Mouse (Mus musculus) lung, adult 18-20 months (tissue): Measurements from ENCODE around the gene P2rx5.

Experiments
- DNase-seq, 2 experiments: peaks; one replicate each; pipeline ENCODE4 v3.0.0; 2022; ENCODE audit warnings: mixed read lengths in 2 of 2

Gene P2rx5

GRCm38 (mm10) chr11:73176186-73176585, 16.0 kb downstream of the P2rx5 start:
- DNase-seq = no peak

- peak; percentile 96 to 98 for DNase-seq
These were observed 16.6 kb downstream of the P2rx5 start, which contains the start of the genes Emc6 and Tax1bp3 for GRCm38 (mm10) chr11:73176608-73177508. TSS of gene Emc6 (minus strand) at chr11:73177037. TSS of gene Tax1bp3 (plus strand) at chr11:73177083.

GRCm38 (mm10) chr11:73177509-73177875, 17.3 kb downstream of the P2rx5 start:
- DNase-seq = peak; percentile 87 to 91

- no peak for DNase-seq
These were observed 17.7 kb downstream of the P2rx5 start for GRCm38 (mm10) chr11:73177895-73178294.

- no peak for DNase-seq
These were observed 25.8 kb downstream of the P2rx5 start for GRCm38 (mm10) chr11:73185872-73186615.

GRCm38 (mm10) chr11:73187231-73187630, 27.0 kb downstream of the P2rx5 start:
- DNase-seq = no peak

GRCm38 (mm10) chr11:73193047-73193446, 32.8 kb downstream of the P2rx5 start:
- DNase-seq = no peak

- DNase-seq = no peak
These were observed 34.2 kb downstream of the P2rx5 start for GRCm38 (mm10) chr11:73194444-73194843.

GRCm38 (mm10) chr11:73198190-73198589, 38.0 kb downstream of the P2rx5 start:
- no peak for DNase-seq

GRCm38 (mm10) chr11:73198603-73199229, 38.5 kb downstream of the P2rx5 start, which contains the start of gene Ctns:
TSS of gene Ctns (minus strand) at chr11:73199042.
- DNase-seq = peak; percentile 89

GRCm38 (mm10) chr11:73199230-73199712, 39.0 kb downstream of the P2rx5 start, which contains the start of gene Shpk:
TSS of gene Shpk (plus strand) at chr11:73199460.
- peak; percentile 97 for DNase-seq

- peak in 1 of 2 experiments; percentile 33 for DNase-seq
These were observed 39.7 kb downstream of the P2rx5 start for GRCm38 (mm10) chr11:73199879-73200278.

GRCm38 (mm10) chr11:73201021-73201420, 40.8 kb downstream of the P2rx5 start:
- DNase-seq = peak in 1 of 2 experiments; percentile 35

- no peak for DNase-seq
These were observed 41.4 kb downstream of the P2rx5 start for GRCm38 (mm10) chr11:73201597-73201996.

GRCm38 (mm10) chr11:73203895-73204294, 43.7 kb downstream of the P2rx5 start:
- DNase-seq = no peak

GRCm38 (mm10) chr11:73205194-73205593, 45.0 kb downstream of the P2rx5 start:
- DNase-seq = no peak

- DNase-seq = no peak
These were observed 47.4 kb downstream of the P2rx5 start for GRCm38 (mm10) chr11:73207621-73208020.

- DNase-seq = no peak
These were observed 53.7 kb downstream of the P2rx5 start for GRCm38 (mm10) chr11:73213956-73214355.

GRCm38 (mm10) chr11:73219671-73220070, 59.5 kb downstream of the P2rx5 start:
- no peak for DNase-seq

GRCm38 (mm10) chr11:73220651-73221050, 60.4 kb downstream of the P2rx5 start:
- no peak for DNase-seq
